Mouse (Mus musculus) lung, embryonic 16.5 days (tissue): ENCODE data around the gene Rpap3. TPM values are rescaled to one million over a fixed set of nuclear protein-coding genes. Genes with fewer than 3 reads are reported as not detected.
"Not testable (repeated sequence)": the region's sequence is repeated elsewhere in the genome, so short reads cannot be mapped to it uniquely, and the experiment has no call there.

Source experiments
- ATAC-seq: fragments of 200-750 bp; cut with Nextera tagmentation; 2 replicates; pipeline ENCODE4 v1.8.0; 2017; ENCODE audit warnings: low read depth, mild to moderate bottlenecking, moderate library complexity
- H3K27ac ChIP-seq: fragments of 300-500 bp; sonication (generic); 2 replicates; pipeline ENCODE4 v1.5.1; 2014; ENCODE audit warnings: mild to moderate bottlenecking, control low read depth, low read length
- H3K27me3 ChIP-seq: fragments of 300-500 bp; sonication (generic); 2 replicates; pipeline ENCODE4 v1.6.1; 2014; ENCODE audit warnings: low read depth, low read length, mixed read lengths; ENCODE audit not compliant: control insufficient read depth, insufficient read depth
- H3K36me3 ChIP-seq: fragments of 300-500 bp; sonication (generic); 2 replicates; pipeline ENCODE4 v1.6.1; 2014; ENCODE audit warnings: low read length; ENCODE audit not compliant: control insufficient read depth, insufficient read depth
- H3K4me1 ChIP-seq: fragments of 300-500 bp; sonication (generic); replicated peaks from 2 replicates; pipeline ENCODE4 v1.6.1; 2014; ENCODE audit warnings: low read length, mixed read lengths; ENCODE audit not compliant: control insufficient read depth, insufficient read depth
- H3K4me2 ChIP-seq: fragments of 300-500 bp; sonication (generic); 2 replicates; pipeline ENCODE4 v1.6.1; 2014; ENCODE audit warnings: low read depth, low read length, control low read depth
- H3K4me3 ChIP-seq: fragments of 300-500 bp; sonication (generic); 2 replicates; pipeline ENCODE4 v1.5.1; 2014; ENCODE audit warnings: mild to moderate bottlenecking, low read length, control low read depth
- H3K9ac ChIP-seq: fragments of 300-500 bp; sonication (generic); 2 replicates; pipeline ENCODE4 v1.6.1; 2014; ENCODE audit warnings: low read length, control low read depth
- H3K9me3 ChIP-seq: fragments of 300-500 bp; sonication (generic); 2 replicates; pipeline ENCODE4 v1.6.1; 2016; ENCODE audit warnings: low read length; ENCODE audit not compliant: control insufficient read depth
- WGBS: fragments of 180-500 bp; shearing (Covaris S2); extraction: QIAGEN DNeasy Blood & Tissue Kit; methylation state at CpG from one replicate; pipeline ENCODE4 v1.1.7; 2014; 5-methylcytosine and 5-hydroxymethylcytosine counted together
- polyA plus RNA-seq: library from polyadenylated mRNA; unstranded; fragments of >200 nt; fragmentation: Nextera tagmentation; extraction: Ambion mirVana; gene quantifications from 2 replicates; pipeline ENCODE4 v1.2.1, GENCODE M21; 2015

Rpap3 gene
- polyA plus RNA-seq, 1 experiment from 2014 or later = 25.2 TPM

GRCm38 (mm10) chr15:97668158-97668877, 37.3 kb downstream of the Rpap3 start:
- not testable (repeated sequence) for H3K4me3 ChIP-seq, H3K4me2 ChIP-seq, H3K9me3 ChIP-seq, H3K27ac ChIP-seq, H3K4me1 ChIP-seq, H3K27me3 ChIP-seq, H3K36me3 ChIP-seq, H3K9ac ChIP-seq, ATAC-seq
- WGBS = 64% methylated on average over 16 of the region's 17 CpGs

- Histone ChIP-seq H3K9ac (peak overlapping the region; percentile 11; the same call in 1 of the 2 replicates), H3K9me3 (no peaks in the 10 kb centered on the region), H3K27ac (no peak overlapping the region), H3K4me2 (peak overlapping the region; percentile 35), H3K4me3 (no peak overlapping the region), H3K27me3 (no peaks in the 10 kb centered on the region), H3K4me1 (0 out of 2 replicates have a peak, but pooled peaks cover 2% of the 10 kb centered on the region), H3K36me3 (no peaks in the 10 kb centered on the region)
- ATAC-seq = no peak
- 28% methylated on average over 7 of the region's 7 CpGs for WGBS
These were observed 38.2 kb downstream of the Rpap3 start for GRCm38 (mm10) chr15:97667437-97667836.

GRCm38 (mm10) chr15:97666457-97666770, 39.2 kb downstream of the Rpap3 start:
- H3K4me1 ChIP-seq = 0 out of 2 replicates have a peak, but pooled peaks cover 2% of the 10 kb centered on the region
- ATAC-seq = no peak
- 91% methylated on average over 10 of the region's 10 CpGs for WGBS
- H3K9ac ChIP-seq = no peak overlapping the region
- no peak overlapping the region for H3K4me3 ChIP-seq
- no peak overlapping the region for H3K4me2 ChIP-seq
- H3K9me3 ChIP-seq = no peaks in the 10 kb centered on the region
- H3K36me3 ChIP-seq = no peaks in the 10 kb centered on the region
- H3K27me3 ChIP-seq = no peaks in the 10 kb centered on the region
- no peak overlapping the region for H3K27ac ChIP-seq

GRCm38 (mm10) chr15:97665770-97666456, 39.7 kb downstream of the Rpap3 start:
- Histone ChIP-seq H3K4me3 (no peak overlapping the region), H3K9me3 (no peaks in the 10 kb centered on the region), H3K36me3 (no peaks in the 10 kb centered on the region), H3K4me2 (no peak overlapping the region), H3K9ac (no peak overlapping the region), H3K4me1 (0 out of 2 replicates have a peak, but pooled peaks cover 2% of the 10 kb centered on the region), H3K27me3 (no peaks in the 10 kb centered on the region), H3K27ac (no peak overlapping the region)
- WGBS = 71% methylated on average over 25 of the region's 25 CpGs
- no peak for ATAC-seq

GRCm38 (mm10) chr15:97664981-97665668, 40.5 kb downstream of the Rpap3 start:
- Histone ChIP-seq H3K36me3 (no peaks in the 10 kb centered on the region), H3K4me2 (no peak overlapping the region), H3K27me3 (no peaks in the 10 kb centered on the region), H3K4me1 (0 out of 2 replicates have a peak, but pooled peaks cover 2% of the 10 kb centered on the region), H3K9ac (no peak overlapping the region), H3K4me3 (no peak overlapping the region), H3K27ac (no peak overlapping the region), H3K9me3 (no peaks in the 10 kb centered on the region)
- no peak for ATAC-seq
- 62% methylated on average over 16 of the region's 16 CpGs for WGBS

- Histone ChIP-seq H3K27ac (no peak overlapping the region), H3K4me2 (peak overlapping the region; percentile 96), H3K9me3 (no peaks in the 10 kb centered on the region), H3K36me3 (no peaks in the 10 kb centered on the region), H3K4me1 (0 out of 2 replicates have a peak, but pooled peaks cover 2% of the 10 kb centered on the region), H3K9ac (peak overlapping the region; percentile 63), H3K4me3 (peak overlapping the region; percentile 54), H3K27me3 (no peaks in the 10 kb centered on the region)
- peak; percentile 65 for ATAC-seq
- WGBS = 5% methylated on average over 19 of the region's 19 CpGs
These were observed 41.7 kb downstream of the Rpap3 start for GRCm38 (mm10) chr15:97663750-97664406.

GRCm38 (mm10) chr15:97658755-97659116, 46.9 kb downstream of the Rpap3 start:
- WGBS = 85% methylated on average over 8 of the region's 8 CpGs
- Histone ChIP-seq H3K36me3 (no peaks in the 10 kb centered on the region), H3K27me3 (no peaks in the 10 kb centered on the region), H3K27ac (no peak overlapping the region), H3K9ac (no peak overlapping the region), H3K9me3 (no peaks in the 10 kb centered on the region), H3K4me3 (no peak overlapping the region), H3K4me1 (no peaks in the 10 kb centered on the region), H3K4me2 (no peak overlapping the region)
- no peak for ATAC-seq

GRCm38 (mm10) chr15:97657856-97658754, 47.5 kb downstream of the Rpap3 start:
- no peaks in the 10 kb centered on the region for H3K36me3 ChIP-seq
- no peak overlapping the region for H3K27ac ChIP-seq
- no peak for ATAC-seq
- H3K9ac ChIP-seq = no peak overlapping the region
- H3K27me3 ChIP-seq = no peaks in the 10 kb centered on the region
- WGBS = 71% methylated on average over 26 of the region's 26 CpGs
- H3K4me1 ChIP-seq = no peaks in the 10 kb centered on the region
- H3K4me2 ChIP-seq = no peak overlapping the region
- no peak overlapping the region for H3K4me3 ChIP-seq
- no peaks in the 10 kb centered on the region for H3K9me3 ChIP-seq
